Mouse (Mus musculus) A20 (cell line): ENCODE measurements around the gene Mboat1.
A peak's percentile ranks its signal among the peaks of the same experiment; 100 is the strongest.

ENCODE experiments used
- DNase-seq: peaks from one replicate; pipeline ENCODE4 v3.0.0-alpha.2; 2011; ENCODE audit warnings: low read depth, low spot score

The Mboat1 gene

DNA sequence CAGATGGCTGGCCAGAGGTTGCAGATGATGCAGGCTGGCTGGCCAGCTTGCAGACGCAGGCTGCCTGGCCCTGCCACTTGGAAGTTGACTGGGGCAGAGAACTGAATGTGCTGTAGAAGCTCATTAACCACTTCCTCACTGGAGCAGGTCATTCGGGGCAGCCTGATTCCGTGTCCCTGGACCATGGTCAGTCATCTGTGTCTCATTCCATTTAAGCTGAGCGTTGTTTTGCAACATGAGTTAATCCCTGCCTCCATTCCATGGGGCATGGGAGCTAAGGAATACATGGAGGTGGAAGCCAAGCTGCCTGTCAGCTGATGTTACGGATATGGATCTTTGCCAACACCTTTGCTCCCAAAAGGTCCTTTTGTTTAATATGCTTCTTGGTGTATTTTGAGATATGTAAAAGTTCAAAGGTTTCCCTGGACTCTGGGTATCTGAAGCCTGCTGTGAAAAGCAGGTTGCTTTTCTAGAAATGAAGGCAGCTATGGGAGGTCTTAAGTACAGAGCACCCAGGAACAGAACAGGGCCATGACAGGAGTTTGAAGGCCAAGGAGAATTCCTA is 114.1 kb downstream of the Mboat1 start:
- DNase-seq, result no peak

DNA sequence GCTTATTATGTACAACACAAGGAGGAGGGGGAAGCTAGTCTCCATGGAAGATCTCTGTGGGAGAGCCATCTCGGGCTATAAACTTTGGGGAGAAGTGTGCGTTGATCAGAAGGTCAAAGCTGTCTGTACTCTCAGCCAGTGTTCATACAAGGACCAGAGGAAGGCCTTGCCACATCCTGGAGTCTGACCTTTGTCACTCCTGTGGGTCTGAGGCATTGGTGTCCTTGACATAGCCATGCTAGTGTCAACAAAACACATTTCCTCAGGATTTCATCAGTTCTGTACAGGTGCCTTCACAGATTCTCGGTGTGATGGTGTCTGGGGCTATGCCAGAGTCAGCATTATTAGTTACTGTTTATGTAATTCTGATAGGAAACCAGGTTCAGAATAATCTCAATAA is 115.1 kb downstream of the Mboat1 start:
- no peak for DNase-seq

- no peak for DNase-seq
Observed at GRCm38 (mm10) chr13:30252692-30253091, 116.4 kb downstream of the Mboat1 start.

DNA sequence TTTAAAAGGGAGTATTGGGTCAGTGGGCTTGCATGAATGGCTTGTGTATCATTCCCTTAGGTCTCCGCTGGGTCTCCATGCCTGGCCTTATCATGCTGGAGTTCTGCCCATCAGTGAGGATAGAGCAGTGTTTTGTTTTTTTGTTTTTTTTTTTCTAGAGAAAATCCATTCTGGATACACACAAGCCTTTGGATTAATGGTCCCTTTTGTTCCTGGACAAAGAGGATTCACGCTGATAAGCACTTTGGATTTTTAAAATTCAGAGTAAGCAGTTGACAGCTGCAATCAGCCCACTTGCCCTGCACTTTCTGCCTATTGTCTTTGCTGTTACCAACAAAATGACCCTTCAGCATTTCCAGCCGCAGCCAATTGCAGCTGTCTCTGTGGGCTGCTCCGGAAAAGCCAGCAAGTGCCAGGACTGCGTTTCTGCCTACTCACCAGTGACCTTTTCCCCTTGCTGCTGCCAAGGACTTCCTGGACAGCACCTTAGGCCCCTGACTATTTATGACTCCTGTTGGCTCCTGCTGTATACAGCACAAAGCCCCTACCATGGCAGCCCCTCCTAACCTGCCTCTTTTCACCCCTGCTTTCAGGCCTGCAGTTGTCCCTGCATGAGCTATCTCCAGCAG is 117.5 kb downstream of the Mboat1 start:
- no peak for DNase-seq

DNA sequence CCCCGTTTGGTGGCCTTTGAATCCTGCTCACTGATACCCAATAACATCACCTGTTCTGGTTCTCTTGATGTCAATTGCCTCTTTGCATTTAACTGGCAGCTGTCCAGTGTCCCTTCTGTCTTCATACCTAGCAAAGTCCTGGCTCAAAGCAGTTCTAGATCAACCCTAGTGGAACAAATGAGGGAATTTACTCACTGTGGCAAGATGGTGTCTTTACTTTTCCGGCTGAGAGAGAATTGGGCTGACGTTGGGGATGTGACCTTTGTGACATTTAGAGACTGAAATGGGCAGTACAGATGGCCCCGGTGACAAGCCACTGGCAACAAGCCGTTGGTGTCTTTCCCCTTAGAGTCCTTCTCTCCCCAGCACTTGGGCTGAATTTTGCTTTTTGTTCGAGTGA is 118.1 kb downstream of the Mboat1 start:
- no peak for DNase-seq

GRCm38 (mm10) chr13:30258802-30259201 is 122.5 kb downstream of the Mboat1 start:
- DNase-seq, result no peak

GRCm38 (mm10) chr13:30259326-30259725 is 123.0 kb downstream of the Mboat1 start:
- DNase-seq, result no peak

- DNase-seq, result peak; percentile 64
Observed at GRCm38 (mm10) chr13:30259912-30260560, 123.7 kb downstream of the Mboat1 start.

DNA sequence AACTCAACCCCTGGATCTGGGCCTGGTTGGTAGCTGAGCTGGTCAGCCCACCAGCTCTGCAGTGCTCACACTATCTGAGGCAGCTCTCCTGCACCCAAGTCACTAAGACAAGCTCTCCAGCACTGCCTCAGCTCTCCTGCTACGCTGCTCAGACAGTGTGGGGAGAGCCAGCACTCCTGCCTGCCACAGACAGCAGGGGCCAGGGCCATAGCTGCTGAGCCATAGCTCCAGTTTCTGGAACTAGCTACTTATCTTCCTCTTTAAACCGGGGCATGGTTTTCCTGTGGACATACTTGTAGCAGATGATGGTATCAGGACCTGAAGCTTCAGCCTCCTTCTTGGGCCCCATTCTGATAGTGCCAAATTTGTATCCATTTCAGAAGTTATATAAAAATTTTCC is 127.4 kb downstream of the Mboat1 start:
- DNase-seq, result no peak

- DNase-seq, result no peak
Observed at GRCm38 (mm10) chr13:30264303-30264702, 128.0 kb downstream of the Mboat1 start.

GRCm38 (mm10) chr13:30264765-30265164 is 128.5 kb downstream of the Mboat1 start:
- DNase-seq, result no peak

- DNase-seq, result no peak
Observed at GRCm38 (mm10) chr13:30266036-30266435, 129.7 kb downstream of the Mboat1 start.

- peak; percentile 50 for DNase-seq
Observed at GRCm38 (mm10) chr13:30272040-30272686, 135.9 kb downstream of the Mboat1 start.
